Mouse (Mus musculus): ENCODE measurements at regions not wholly inside any gene's neighbourhood (a gene's known extent, or its start where the extent isn't known, plus 50 kb on each side); places are given as distances from the start of the nearest gene placed in this dataset.

DNA sequence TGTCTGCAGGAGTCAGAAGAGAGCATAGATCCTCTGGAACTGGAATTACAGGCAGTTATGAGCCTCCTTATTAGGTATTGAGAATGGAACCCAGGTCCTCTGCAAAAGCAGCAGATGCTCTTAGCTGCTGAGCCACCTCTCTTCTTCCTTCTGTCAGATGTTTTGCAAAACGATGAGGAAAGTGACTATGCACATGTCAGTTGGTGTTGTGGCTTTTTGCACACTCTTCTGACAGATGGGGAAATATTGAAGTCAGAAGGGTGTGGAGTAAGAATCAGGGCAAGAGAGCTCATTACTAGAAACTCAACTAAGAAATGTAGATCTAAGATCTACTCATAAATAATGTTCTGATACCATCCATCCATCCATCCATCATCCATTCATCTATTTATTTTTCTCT lies 102.4 kb downstream of the Cdca7 start:
- TF ChIP-seq CTCF (IDR thresholded peaks at IDR 0.05), result no peak
- TF ChIP-seq POLR2A (IDR thresholded peaks at IDR 0.05; ENCODE audit: insufficient read depth, low read depth, low read length), result no peak
